Mouse (Mus musculus) testis, adult 2 months (tissue): ENCODE results near the gene Tmem203.

ENCODE experiments used
- CTCF ChIP-seq: fragments of 200-500 bp; IDR thresholded peaks from 2 replicates; pipeline ENCODE4 v1.5.1; 2012; ENCODE audit warnings: low read depth, mild to moderate bottlenecking, inconsistent platforms, low read length, moderate library complexity; ENCODE audit not compliant: control insufficient read depth, insufficient read depth, insufficient replicate concordance
- POLR2A ChIP-seq: fragments of 200-500 bp; IDR thresholded peaks from 2 replicates; pipeline ENCODE4 v1.6.1; 2012; ENCODE audit warnings: low read depth, mild to moderate bottlenecking, inconsistent platforms, low read length, moderate library complexity; ENCODE audit not compliant: control insufficient read depth

DNA sequence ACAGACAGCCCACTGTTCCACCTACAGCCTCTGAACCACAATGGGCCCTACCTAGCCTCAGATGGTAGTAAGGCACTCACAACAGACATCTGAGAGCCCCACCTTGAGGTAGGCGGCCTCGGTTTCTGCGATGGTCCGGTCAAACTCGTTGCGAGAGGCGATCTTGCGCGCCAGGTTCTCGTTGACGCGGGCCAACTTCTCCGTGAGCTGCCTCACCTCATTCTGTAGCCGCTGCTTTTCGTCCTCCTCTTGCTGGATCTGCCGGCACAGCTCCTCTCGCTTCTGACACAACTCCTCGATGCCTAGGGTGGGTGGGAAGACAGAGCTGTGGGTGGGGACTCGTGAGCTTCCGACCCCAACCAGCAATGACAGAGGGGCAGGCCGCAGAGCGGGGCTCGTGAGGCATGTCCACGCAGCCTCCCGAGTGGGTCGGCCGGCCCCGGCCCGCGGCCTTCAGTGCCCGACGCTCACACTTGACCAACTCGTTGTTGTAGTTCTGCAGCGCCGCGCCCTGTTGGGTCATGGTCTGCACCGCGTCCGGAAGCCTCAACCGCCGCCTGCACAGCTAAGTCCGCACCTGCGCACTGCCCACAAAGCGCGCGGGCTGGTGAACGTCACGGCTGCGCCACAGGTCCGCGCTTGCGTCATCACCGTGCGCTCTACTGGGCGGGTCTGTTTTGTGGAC, 16.7 kb downstream of the Tmem203 start, which contains the start of the genes Ssna1 and Anapc2:
- no peak; the same call in 1 of the 2 replicates for TF ChIP-seq CTCF
- peak; percentile 99 for TF ChIP-seq POLR2A
